Mouse (Mus musculus): ENCODE data around the gene Adgrg3. TPM values are rescaled to one million over a fixed set of nuclear protein-coding genes. Genes with fewer than 3 reads are reported as not detected.
A peak's percentile ranks its signal among the peaks of the same experiment; 100 is the strongest.

The Adgrg3 gene
- polyA plus RNA-seq, 1 experiment from 2014 or later = 3.3 TPM

- Histone ChIP-seq H3K9ac (ENCODE audit: low read depth, low read length) (no peak overlapping the region), H3K4me2 (ENCODE audit: low read depth, low read length) (no peak overlapping the region), H3K27me3 (replicated peaks; ENCODE audit: control insufficient read depth, insufficient read depth, low read length) (no peaks in the 10 kb centered on the region), H3K27ac (replicated peaks; ENCODE audit: low read depth, low read length) (no peak overlapping the region), H3K4me1 (ENCODE audit: control insufficient read depth, insufficient read depth, low read length) (peaks cover 3% of the 10 kb centered on the region; the same call in 1 of the 2 replicates), H3K9me3 (ENCODE audit: control insufficient read depth, low read length) (no peaks in the 10 kb centered on the region), H3K36me3 (ENCODE audit: control insufficient read depth, insufficient read depth, low read length) (no peaks in the 10 kb centered on the region), H3K4me3 (ENCODE audit: low read depth, low read length) (no peak overlapping the region)
- DNase-seq (ENCODE audit: low spot score) = peak; percentile 84
- 7% methylated on average over 7 of the region's 7 CpGs for WGBS
- ATAC-seq (ENCODE audit: low read depth) = peak; percentile 68
Measured at GRCm38 (mm10) chr8:95001655-95002054, 15.8 kb upstream of the Adgrg3 start.

- no peaks in the 10 kb centered on the region for H3K9me3 ChIP-seq (ENCODE audit: control insufficient read depth, low read length)
- no peak overlapping the region for H3K9ac ChIP-seq (ENCODE audit: low read depth, low read length)
- no peak overlapping the region for H3K27ac ChIP-seq (replicated peaks; ENCODE audit: low read depth, low read length)
- no peak overlapping the region for H3K4me2 ChIP-seq (ENCODE audit: low read depth, low read length)
- H3K36me3 ChIP-seq (ENCODE audit: control insufficient read depth, insufficient read depth, low read length) = no peaks in the 10 kb centered on the region
- H3K27me3 ChIP-seq (replicated peaks; ENCODE audit: control insufficient read depth, insufficient read depth, low read length) = no peaks in the 10 kb centered on the region
- ATAC-seq (ENCODE audit: low read depth) = no peak
- H3K4me3 ChIP-seq (ENCODE audit: low read depth, low read length) = no peak overlapping the region
- peaks cover under 1% of the 10 kb centered on the region; the same call in 1 of the 2 replicates for H3K4me1 ChIP-seq (ENCODE audit: control insufficient read depth, insufficient read depth, low read length)
- no peak for DNase-seq (ENCODE audit: low spot score)
- WGBS = 63% methylated on average over 8 of the region's 8 CpGs
Measured at GRCm38 (mm10) chr8:95002089-95002655, 15.3 kb upstream of the Adgrg3 start.

- Histone ChIP-seq H3K27me3 (replicated peaks; ENCODE audit: control insufficient read depth, insufficient read depth, low read length) (no peaks in the 10 kb centered on the region), H3K36me3 (ENCODE audit: control insufficient read depth, insufficient read depth, low read length) (no peaks in the 10 kb centered on the region), H3K4me2 (ENCODE audit: low read depth, low read length) (no peak overlapping the region), H3K27ac (replicated peaks; ENCODE audit: low read depth, low read length) (no peak overlapping the region), H3K4me1 (ENCODE audit: control insufficient read depth, insufficient read depth, low read length) (no peaks in the 10 kb centered on the region), H3K9ac (ENCODE audit: low read depth, low read length) (no peak overlapping the region), H3K9me3 (ENCODE audit: control insufficient read depth, low read length) (no peaks in the 10 kb centered on the region), H3K4me3 (ENCODE audit: low read depth, low read length) (no peak overlapping the region)
- ATAC-seq (ENCODE audit: low read depth) (no peak), DNase-seq (ENCODE audit: low spot score) (no peak)
- 76% methylated on average over 14 of the region's 15 CpGs for WGBS
Measured at GRCm38 (mm10) chr8:95012442-95012919, 5.0 kb upstream of the Adgrg3 start.

- Histone ChIP-seq H3K9me3 (ENCODE audit: control insufficient read depth, low read length) (no peaks in the 10 kb centered on the region), H3K27me3 (replicated peaks; ENCODE audit: control insufficient read depth, insufficient read depth, low read length) (no peaks in the 10 kb centered on the region), H3K4me2 (ENCODE audit: low read depth, low read length) (no peak overlapping the region), H3K9ac (ENCODE audit: low read depth, low read length) (no peak overlapping the region), H3K4me3 (ENCODE audit: low read depth, low read length) (no peak overlapping the region), H3K4me1 (ENCODE audit: control insufficient read depth, insufficient read depth, low read length) (no peaks in the 10 kb centered on the region), H3K36me3 (ENCODE audit: control insufficient read depth, insufficient read depth, low read length) (no peaks in the 10 kb centered on the region), H3K27ac (replicated peaks; ENCODE audit: low read depth, low read length) (no peak overlapping the region)
- DNase-seq (ENCODE audit: low spot score) (no peak), ATAC-seq (ENCODE audit: low read depth) (no peak)
- WGBS = 67% methylated on average over 4 of the region's 4 CpGs
Measured at GRCm38 (mm10) chr8:95015866-95016265, 1.6 kb upstream of the Adgrg3 start.

GRCm38 (mm10) chr8:95016684-95017083 lies 808 bp upstream of the Adgrg3 start:
- no peak for DNase-seq (ENCODE audit: low spot score)
- WGBS = 53% methylated on average over 4 of the region's 4 CpGs
- no peaks in the 10 kb centered on the region for H3K27me3 ChIP-seq (replicated peaks; ENCODE audit: control insufficient read depth, insufficient read depth, low read length)
- no peak overlapping the region for H3K9ac ChIP-seq (ENCODE audit: low read depth, low read length)
- no peak for ATAC-seq (ENCODE audit: low read depth)
- H3K4me1 ChIP-seq (ENCODE audit: control insufficient read depth, insufficient read depth, low read length) = no peaks in the 10 kb centered on the region
- no peak overlapping the region for H3K4me3 ChIP-seq (ENCODE audit: low read depth, low read length)
- no peaks in the 10 kb centered on the region for H3K36me3 ChIP-seq (ENCODE audit: control insufficient read depth, insufficient read depth, low read length)
- H3K4me2 ChIP-seq (ENCODE audit: low read depth, low read length) = no peak overlapping the region
- no peaks in the 10 kb centered on the region for H3K9me3 ChIP-seq (ENCODE audit: control insufficient read depth, low read length)
- H3K27ac ChIP-seq (replicated peaks; ENCODE audit: low read depth, low read length) = no peak overlapping the region

GRCm38 (mm10) chr8:95017969-95018635 lies 610 bp downstream of the Adgrg3 start:
- ATAC-seq (ENCODE audit: low read depth) (no peak), DNase-seq (ENCODE audit: low spot score) (no peak)
- 80% methylated on average over 9 of the region's 9 CpGs for WGBS
- Histone ChIP-seq H3K36me3 (ENCODE audit: control insufficient read depth, insufficient read depth, low read length) (no peaks in the 10 kb centered on the region), H3K9me3 (ENCODE audit: control insufficient read depth, low read length) (no peaks in the 10 kb centered on the region), H3K27ac (replicated peaks; ENCODE audit: low read depth, low read length) (no peak overlapping the region), H3K4me3 (ENCODE audit: low read depth, low read length) (no peak overlapping the region), H3K9ac (ENCODE audit: low read depth, low read length) (no peak overlapping the region), H3K27me3 (replicated peaks; ENCODE audit: control insufficient read depth, insufficient read depth, low read length) (no peaks in the 10 kb centered on the region), H3K4me2 (ENCODE audit: low read depth, low read length) (no peak overlapping the region), H3K4me1 (ENCODE audit: control insufficient read depth, insufficient read depth, low read length) (no peaks in the 10 kb centered on the region)

GRCm38 (mm10) chr8:95020293-95020777 lies 2.8 kb downstream of the Adgrg3 start:
- WGBS = 57% methylated on average over 12 of the region's 12 CpGs
- DNase-seq (ENCODE audit: low spot score) (no peak), ATAC-seq (ENCODE audit: low read depth) (no peak)
- Histone ChIP-seq H3K27me3 (replicated peaks; ENCODE audit: control insufficient read depth, insufficient read depth, low read length) (no peaks in the 10 kb centered on the region), H3K4me2 (ENCODE audit: low read depth, low read length) (no peak overlapping the region), H3K4me1 (ENCODE audit: control insufficient read depth, insufficient read depth, low read length) (no peaks in the 10 kb centered on the region), H3K9ac (ENCODE audit: low read depth, low read length) (no peak overlapping the region), H3K36me3 (ENCODE audit: control insufficient read depth, insufficient read depth, low read length) (no peaks in the 10 kb centered on the region), H3K27ac (replicated peaks; ENCODE audit: low read depth, low read length) (no peak overlapping the region), H3K9me3 (ENCODE audit: control insufficient read depth, low read length) (no peaks in the 10 kb centered on the region), H3K4me3 (ENCODE audit: low read depth, low read length) (no peak overlapping the region)

GRCm38 (mm10) chr8:95020821-95021220 lies 3.3 kb downstream of the Adgrg3 start:
- Histone ChIP-seq H3K27ac (replicated peaks; ENCODE audit: low read depth, low read length) (no peak overlapping the region), H3K4me2 (ENCODE audit: low read depth, low read length) (no peak overlapping the region), H3K9me3 (ENCODE audit: control insufficient read depth, low read length) (no peaks in the 10 kb centered on the region), H3K36me3 (ENCODE audit: control insufficient read depth, insufficient read depth, low read length) (no peaks in the 10 kb centered on the region), H3K4me3 (ENCODE audit: low read depth, low read length) (no peak overlapping the region), H3K4me1 (ENCODE audit: control insufficient read depth, insufficient read depth, low read length) (no peaks in the 10 kb centered on the region), H3K27me3 (replicated peaks; ENCODE audit: control insufficient read depth, insufficient read depth, low read length) (no peaks in the 10 kb centered on the region), H3K9ac (ENCODE audit: low read depth, low read length) (no peak overlapping the region)
- DNase-seq (ENCODE audit: low spot score) (no peak), ATAC-seq (ENCODE audit: low read depth) (no peak)
- 71% methylated on average over 10 of the region's 10 CpGs for WGBS

- Histone ChIP-seq H3K27me3 (replicated peaks; ENCODE audit: control insufficient read depth, insufficient read depth, low read length) (no peaks in the 10 kb centered on the region), H3K9ac (ENCODE audit: low read depth, low read length) (no peak overlapping the region), H3K4me1 (ENCODE audit: control insufficient read depth, insufficient read depth, low read length) (no peaks in the 10 kb centered on the region), H3K27ac (replicated peaks; ENCODE audit: low read depth, low read length) (no peak overlapping the region), H3K4me2 (ENCODE audit: low read depth, low read length) (no peak overlapping the region), H3K36me3 (ENCODE audit: control insufficient read depth, insufficient read depth, low read length) (no peaks in the 10 kb centered on the region), H3K9me3 (ENCODE audit: control insufficient read depth, low read length) (no peaks in the 10 kb centered on the region), H3K4me3 (ENCODE audit: low read depth, low read length) (no peak overlapping the region)
- no peak for DNase-seq (ENCODE audit: low spot score)
- 22% methylated on average over 8 of the region's 8 CpGs for WGBS
- no peak for ATAC-seq (ENCODE audit: low read depth)
Measured at GRCm38 (mm10) chr8:95023201-95023600, 5.7 kb downstream of the Adgrg3 start.
